Mouse (Mus musculus) C2C12 (cell line): ENCODE results near the gene Primpol.

Experiments used
- CTCF ChIP-seq: IDR thresholded peaks from one replicate; pipeline ENCODE4 v1.5.1; 2011; ENCODE audit not compliant: control insufficient read depth, insufficient read depth, insufficient read length
- MAX ChIP-seq: IDR thresholded peaks from one replicate; pipeline ENCODE4 v1.6.1; 2011; ENCODE audit warnings: mild to moderate bottlenecking, control low read depth
- USF1 ChIP-seq: IDR thresholded peaks from one replicate; pipeline ENCODE4 v1.6.1; 2011; ENCODE audit warnings: low read depth, mild to moderate bottlenecking, control low read depth, moderate library complexity

DNA sequence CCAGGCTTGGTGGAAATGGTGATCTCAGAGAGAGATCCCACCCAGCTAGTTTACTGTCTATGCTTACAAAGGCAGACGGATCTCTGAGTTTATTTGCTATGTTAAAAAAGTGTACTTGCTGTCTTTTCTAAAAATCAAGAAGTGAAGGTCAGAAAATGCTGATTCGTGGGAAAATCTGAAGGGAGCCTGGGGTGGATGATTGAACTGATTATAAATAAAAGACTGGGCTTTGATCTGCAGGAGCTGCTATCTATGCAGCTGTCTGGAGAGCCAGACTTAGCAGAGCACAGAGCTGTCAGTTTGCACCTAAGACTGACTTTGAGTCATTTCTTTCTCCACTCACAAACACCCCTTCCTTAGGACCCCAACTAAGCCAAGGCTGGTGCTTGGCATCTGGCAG is 19.6 kb downstream of the Primpol start:
- TF ChIP-seq CTCF = no peak
- no peak for TF ChIP-seq USF1
- TF ChIP-seq MAX = no peak
